Mouse (Mus musculus) telencephalon, adult 2 months (tissue): Measurements from ENCODE around the gene Ddx28.
"Not testable (repeated sequence)": the region's sequence is repeated elsewhere in the genome, so short reads cannot be mapped to it uniquely, and the experiment has no call there.

Experiments
- DNase-seq: peaks from one replicate; pipeline ENCODE4 v3.0.0-alpha.2; 2011; ENCODE audit warnings: low read depth, low spot score

Gene Ddx28

DNA sequence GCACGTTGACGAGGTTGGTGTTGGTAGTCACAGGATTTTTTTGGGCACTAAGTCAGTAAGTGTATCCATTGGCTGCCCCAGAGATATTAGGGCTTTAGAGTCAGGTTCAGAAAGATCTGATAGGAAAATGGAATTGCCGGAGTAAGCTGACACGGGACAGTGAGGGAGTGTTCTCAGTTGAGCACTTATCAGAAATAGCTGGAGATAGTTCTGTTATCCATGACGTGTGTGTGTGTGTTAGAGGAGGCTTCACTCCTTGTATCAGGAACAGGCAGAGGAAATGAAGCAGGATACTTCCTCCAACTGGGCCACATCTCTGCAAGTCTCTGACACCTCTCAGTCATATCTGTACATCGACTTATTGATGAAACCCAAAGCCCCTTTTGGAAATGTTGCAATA lies 4.6 kb upstream of the Ddx28 start:
- DNase-seq, result no peak

DNA sequence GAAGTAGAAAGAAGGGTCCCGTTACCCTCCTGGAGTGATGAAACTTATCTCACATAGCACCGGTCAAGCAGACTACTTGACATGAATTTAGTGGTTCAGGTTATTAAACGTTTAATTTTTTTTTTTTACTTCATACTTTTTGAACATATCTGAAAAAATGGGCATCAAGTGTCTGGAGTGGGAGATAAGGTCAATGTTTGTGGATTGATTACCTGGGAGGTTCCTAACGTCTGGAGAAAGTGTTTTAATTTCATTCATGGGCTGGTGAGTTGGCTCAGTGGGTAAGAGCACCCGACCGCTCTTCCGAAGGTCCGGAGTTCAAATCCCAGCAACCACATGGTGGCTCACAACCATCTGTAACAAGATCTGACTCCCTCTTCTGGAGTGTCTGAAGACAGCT lies 521 bp upstream of the Ddx28 start:
- not testable (repeated sequence) for DNase-seq

DNA sequence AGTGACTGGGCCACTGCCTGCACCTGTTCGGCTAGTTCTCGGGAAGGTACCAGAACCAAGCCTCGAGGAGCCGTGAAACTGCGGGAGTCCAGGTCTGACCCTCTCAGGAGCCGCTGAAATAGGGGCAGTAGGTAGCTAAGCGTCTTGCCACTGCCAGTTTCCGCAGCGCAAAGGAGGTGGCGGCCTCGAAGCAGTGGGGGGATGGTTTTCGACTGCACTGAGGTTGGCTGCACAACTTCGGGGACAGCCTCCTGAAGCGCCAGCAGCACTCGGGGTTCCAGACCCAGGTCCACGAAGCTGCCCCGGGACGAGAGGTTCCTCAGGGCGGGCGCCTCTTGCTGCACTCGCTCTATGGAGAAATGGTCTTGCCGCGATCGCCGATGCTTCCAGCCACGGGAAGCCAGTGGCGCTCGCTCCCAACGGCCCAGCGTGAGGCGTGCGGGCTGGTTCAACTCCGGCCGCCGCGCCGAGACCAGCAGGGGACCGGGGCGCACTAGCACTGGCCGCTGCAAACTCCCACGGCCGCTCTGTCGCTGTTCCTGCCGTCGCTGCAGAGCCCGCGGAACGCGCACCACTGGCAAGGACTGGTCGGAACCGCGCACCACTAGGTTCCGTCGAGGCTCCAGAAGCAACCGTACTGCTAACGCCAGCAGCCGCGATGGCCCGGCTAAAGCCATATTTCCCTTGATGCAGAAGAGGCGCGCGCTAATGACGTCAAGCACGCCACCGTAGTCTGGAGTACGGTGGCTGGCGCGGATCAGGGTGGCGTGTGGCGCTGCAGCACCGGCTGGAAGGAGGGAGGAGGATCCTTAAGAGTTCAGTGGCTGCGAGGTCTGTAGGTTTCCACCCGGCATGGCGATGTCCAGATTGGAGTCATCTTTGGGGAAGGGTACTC lies 687 bp downstream of the Ddx28 start:
- DNase-seq, result peak; percentile 93

DNA sequence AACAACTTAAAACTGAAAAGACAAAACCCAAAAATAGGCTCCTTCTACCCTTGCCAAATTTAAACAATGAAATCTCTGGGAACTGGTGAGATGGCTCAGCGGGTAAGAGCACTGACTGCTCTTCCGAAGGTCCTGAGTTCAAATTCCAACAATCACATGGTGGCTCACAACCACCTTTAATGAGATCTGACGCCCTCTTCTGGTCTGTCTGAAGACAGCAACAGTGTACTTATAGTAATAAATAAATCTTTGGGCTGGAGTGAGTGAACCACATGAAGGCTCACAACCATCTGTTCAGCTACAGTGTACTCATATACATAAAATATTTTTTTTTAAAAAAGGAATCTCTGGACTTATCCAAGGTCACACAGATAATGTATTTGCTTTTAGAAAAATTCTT lies 3.8 kb downstream of the Ddx28 start:
- DNase-seq, result not testable (repeated sequence)

DNA sequence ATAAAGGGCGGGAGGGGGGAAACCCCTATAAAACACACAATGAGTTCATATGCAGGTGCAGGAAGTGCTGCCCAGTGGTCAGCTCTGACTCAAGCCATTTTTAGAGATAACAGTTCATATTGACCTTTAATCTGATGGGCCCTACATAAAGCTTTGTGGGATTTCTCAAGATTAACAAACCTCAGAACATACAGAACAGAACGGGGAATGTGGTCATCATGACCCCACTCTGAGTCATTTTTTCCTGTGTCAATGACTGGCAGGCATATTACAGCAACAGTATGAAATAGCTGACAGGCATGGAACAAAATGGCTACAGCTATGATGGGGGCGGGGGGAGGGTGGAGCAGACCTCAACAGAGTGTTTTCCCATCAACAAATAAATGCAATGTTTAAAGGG lies 4.5 kb downstream of the Ddx28 start:
- no peak for DNase-seq

DNA sequence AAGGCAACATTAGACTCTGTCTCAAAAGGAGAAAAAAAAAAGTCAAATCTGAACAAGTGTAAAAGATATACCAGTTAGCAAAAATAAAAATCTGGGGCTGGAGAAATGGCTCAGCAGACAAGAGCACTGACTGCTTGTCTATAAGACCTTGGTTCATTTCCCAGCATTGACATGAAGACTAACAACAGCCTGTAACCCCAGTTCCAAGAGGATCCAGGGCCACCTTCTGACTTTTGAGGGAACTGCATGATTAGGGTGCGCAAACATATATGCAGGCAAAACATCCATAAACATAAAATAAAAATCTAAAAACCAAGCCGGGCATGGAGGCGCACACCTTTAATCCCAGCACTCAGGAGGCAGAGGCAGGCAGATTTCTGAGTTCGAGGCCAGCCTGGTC lies 5.3 kb downstream of the Ddx28 start:
- no peak for DNase-seq

DNA sequence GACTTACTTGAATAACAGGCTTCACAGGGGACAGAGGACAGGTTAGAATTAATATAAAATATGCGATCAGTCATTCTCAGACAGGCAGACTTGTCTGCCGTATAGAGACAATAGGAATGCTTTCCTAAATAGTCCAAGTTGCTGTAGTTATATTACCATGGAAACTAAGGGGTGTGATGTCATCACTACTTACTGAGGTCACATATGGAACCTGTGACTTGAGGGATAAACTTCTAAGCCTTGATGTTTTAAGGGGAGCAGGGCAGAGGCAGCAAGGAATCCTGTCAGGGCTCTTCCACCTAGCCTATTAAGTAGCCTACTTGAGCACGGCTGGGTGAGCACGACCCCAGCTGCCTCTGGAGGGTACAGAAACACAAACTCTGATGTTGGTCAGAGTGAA lies 5.8 kb downstream of the Ddx28 start, which contains the start of gene Dpep2nb:
Gene Dpep2nb (minus strand): TSS at position 101 of the 400 bp plus-strand sequence.
- no peak for DNase-seq

DNA sequence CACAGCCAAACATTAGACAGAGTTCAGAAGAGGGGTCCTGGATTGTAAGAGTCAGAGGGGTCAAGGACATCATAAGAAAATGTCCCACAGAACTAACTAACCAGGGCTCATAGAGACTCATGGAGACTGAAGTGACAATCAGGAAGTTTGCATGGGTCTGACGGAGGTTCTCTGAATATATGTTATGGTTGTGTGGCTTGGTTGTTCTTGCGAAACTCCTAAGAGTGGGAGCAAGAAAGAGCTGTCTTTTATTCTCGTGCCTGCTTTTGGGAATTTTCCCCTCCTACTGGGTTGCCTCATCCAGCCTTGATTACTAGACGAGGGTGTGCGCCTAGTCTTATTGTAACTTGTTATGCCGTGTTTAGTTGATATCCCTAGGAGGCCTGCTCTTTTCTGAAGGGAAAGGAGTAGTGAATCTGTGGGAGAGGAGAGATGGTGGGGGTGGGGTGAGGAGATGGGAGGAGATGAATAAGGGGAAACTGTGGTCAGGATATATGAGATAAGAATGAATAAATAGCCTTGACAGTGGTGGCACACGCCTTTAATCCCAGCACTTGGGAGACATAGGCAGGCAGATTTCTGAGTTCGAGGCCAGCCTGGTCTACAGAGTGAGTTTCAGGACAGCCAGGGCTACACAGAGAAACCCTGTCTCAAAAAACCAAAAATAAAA lies 7.0 kb downstream of the Ddx28 start:
- no peak for DNase-seq

DNA sequence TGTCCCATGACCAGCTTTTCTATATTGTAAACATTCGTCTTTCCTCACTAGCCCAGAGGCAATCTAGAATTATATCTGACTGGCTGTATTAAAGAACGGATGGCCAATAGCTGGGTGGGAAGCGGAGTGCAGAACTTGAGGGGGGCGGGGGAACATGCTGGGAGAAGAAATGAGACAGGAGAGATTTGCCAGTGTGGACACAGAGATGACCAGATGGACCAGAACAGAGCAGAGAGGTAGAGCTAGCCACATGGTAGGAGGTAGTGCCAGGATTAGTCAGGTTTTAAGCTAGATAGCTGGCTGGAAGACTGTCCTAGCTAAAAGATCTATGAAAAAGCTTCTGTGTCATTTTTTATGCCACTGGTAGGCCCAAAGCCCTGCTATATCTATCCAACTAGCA lies 9.8 kb downstream of the Ddx28 start:
- DNase-seq, result no peak

DNA sequence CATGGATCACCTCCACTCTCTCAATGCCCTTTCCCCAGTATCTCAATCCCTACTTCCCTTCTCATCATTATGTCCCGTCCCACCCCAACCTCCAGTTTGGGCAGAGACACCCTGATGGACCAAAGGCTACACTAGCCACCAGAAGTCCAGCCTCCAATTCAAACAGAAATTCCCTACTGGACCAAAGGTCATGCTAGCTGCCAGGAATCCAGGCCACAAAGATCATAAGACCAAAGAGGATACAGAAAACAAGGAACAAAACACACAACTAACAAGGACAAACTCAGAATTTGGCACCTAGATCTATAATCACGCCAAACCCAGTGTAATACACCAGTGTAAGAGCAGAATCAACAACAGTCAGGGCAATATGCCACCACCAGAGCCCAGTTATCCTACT lies 12.7 kb downstream of the Ddx28 start:
- no peak for DNase-seq

DNA sequence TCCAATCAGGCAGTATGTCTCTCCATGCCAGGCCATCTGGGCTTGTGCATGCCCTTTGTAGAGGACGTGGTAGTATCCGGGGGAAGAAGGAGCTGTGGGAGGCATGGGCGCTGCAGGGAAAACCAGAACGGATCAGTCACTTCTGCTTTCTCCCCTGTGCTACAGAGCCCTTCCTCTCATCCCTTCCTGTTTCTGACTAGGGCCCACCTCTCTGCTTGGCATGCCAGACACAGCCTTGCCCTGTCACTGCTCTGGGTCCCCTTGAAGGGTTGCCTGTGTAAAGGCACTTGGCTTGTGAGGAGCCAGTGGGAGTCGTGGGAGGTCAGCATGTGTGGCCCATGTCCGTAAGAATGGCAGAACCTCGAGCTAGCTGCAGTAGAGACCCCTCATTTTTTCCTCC lies 15.3 kb downstream of the Ddx28 start:
- no peak for DNase-seq

DNA sequence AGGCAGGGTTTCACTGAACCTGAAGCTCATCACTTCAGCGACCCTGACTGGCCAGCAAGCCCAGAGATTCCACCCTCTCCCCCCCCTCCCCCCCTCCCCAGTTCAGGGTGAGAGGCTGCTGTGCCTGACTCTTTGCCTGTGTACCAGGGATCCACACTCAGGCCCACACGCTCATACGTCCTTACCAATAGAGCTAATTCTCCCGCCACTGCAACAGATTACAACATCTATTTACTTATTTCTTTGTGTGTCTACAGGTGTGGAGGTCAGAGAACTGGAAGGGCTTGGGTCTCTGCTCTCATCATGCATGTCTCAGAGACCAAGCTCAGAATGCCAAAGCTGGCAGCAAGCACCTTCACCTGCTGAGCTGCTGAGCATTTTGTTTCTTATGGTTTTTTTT lies 18.5 kb downstream of the Ddx28 start:
- no peak for DNase-seq

DNA sequence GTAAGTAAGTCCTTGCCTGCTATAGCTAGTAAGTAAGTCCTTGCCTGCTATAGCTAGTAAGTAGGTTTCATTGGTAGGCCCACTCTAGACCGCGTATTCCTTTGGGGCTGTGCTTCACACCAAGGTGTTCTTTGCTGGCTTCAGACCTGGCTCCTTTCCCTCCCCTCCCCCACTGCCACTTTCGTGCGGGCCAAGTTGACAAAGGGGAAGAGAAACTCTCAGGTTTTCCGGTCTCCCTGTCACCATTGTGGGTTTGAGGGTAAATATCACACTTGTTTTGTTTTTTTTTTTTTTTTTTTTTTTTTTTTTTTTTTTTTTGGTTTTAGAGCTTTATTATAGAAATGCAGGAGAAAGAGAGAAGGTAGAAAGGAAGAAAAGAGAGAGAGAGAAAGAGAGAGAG lies 19.2 kb downstream of the Ddx28 start:
- no peak for DNase-seq

DNA sequence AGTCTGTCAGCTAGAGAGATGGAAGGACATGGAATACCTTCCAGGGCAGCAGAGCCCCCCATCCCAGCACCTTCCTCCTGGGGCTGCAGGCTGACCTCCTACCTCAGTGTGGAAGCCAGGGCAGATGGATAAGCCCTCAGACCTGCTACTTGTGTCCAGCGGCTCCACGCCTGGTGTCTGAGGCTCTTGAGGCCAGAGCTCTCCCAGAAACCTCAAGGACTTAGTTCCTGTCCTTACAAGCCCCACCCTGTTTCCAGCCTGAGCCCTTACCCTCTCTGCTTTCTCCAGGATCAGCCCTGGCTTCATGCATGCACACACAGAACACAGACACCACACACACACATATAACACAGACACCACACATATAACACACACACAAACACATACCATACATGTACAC lies 20.1 kb downstream of the Ddx28 start:
- DNase-seq, result no peak

DNA sequence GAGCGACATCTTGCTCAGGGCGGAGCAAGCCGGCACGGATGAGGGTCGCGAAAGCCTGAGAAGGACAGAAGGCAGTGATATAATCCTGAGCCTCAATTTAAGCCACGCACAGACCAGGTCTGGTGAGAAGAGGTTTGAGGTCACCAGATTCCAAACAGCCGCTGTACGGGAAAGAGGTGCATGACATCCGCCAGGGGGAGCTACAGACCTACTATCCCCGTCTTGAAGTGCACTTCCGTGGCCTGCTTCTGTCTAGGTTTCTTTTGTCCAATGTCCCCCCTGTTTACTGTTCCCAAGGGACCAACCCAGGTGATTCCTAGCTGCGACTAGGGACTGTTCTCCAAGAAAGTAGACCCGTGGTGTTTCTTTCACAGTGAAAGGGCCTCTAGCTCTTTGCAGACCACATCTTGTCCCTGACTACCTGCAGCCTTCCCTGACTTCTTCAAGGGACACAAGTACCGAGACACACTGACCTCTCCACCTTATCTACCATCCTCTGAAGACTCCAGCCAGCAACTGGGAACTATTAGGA lies 20.8 kb downstream of the Ddx28 start, which contains the start of gene Dus2:
Gene Dus2 (plus strand): TSS at position 482 of the 532 bp plus-strand sequence.
- DNase-seq, result peak; percentile 36

DNA sequence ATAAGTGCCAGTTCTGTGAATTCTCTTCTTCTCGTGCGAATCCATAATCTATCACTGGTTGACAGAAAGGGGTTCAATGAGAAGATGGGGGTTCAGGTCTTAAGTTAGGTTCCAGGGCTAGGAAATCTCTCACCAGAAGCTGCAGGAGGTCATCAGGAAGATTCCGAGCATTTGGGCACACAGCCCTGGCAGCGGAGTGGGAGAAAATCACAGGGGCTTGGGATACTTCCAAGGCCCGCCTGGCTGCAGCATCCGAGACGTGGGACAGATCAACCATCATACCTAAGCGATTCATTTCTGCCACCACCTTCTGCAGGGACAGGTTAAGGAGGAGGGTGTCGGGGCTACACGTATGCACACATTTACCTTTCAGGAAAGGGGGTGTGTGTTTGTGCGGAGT lies 23.1 kb downstream of the Ddx28 start:
- DNase-seq, result no peak

DNA sequence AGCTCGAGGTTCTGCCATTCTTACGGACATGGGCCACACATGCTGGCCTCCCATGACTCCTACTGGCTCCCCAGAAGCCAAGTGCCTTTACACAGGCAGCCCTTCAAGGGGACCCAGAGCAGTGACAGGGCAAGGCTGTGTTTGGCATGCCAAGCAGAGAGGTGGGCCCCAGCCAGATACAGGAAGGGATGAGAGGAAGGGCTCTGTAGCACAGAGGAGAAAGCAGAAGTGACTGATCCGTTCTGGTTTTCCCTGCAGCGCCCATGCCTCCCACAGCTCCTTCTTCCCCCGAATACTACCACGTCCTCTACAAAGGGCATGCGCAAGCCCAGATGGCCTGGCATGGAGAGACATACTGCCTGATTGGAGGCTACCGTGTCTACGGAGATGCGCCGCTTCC lies 28.3 kb downstream of the Ddx28 start:
- not testable (repeated sequence) for DNase-seq

DNA sequence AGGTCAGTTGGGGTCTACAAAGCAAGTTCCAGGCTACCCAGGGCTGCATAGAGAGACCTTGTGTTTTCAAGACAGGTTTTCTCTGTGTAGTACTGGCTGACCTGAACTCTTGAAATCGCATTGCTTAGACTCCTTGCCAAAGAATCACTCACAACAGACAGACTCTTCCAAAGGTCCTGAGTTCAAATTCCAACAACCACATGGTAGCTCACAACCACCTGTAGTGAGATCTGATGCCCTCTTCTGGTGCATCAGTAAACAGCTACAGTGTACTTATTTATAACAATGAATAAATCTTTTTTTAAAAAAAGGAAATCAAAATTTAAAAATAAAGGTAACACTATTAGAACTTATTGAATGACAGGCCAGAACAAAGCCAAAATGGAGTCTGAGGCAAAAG lies 30.5 kb downstream of the Ddx28 start:
- DNase-seq, result no peak

DNA sequence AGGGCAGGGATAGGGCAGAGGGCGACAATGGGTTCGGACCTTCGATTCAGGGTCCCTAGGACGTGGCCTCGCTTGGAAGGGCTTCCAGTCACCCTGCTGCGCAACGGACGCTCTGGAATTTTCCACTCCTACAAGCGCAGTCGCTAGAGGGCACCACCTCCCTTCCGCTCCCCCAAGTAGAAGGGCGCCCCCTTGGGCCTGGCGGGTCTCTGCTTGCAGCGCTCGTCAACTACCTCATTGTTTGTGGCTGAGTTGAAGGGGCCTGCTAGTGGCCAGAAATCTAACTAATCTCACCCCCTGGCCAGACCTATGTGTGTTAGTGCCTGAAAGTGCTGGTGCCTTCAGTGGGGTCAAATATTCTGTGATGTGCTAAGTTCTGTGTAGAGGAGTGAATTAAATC lies 32.4 kb downstream of the Ddx28 start, which contains the start of gene Dpep3:
Gene Dpep3 (minus strand): TSS at position 105 of the 400 bp plus-strand sequence.
- no peak for DNase-seq

DNA sequence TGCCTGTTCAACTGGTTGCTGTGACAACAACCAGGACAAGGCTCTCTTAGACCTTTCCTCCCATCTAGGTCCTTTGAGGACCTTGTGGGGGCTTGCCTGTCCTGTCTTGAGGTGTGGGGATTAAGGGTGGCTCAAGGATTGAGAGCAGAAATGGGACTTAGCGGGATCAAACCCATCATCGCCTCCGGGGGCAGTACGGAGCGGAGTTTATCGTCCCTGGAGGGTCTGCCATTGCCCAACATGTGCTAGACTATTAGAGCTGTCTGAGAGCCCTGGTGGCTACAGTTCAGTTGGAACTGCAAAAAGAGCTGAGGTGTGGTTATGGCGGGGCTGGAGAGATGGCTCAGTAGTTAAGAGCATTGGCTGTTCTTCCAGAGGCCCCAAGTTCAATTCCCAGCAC lies 36.3 kb downstream of the Ddx28 start:
- no peak for DNase-seq

DNA sequence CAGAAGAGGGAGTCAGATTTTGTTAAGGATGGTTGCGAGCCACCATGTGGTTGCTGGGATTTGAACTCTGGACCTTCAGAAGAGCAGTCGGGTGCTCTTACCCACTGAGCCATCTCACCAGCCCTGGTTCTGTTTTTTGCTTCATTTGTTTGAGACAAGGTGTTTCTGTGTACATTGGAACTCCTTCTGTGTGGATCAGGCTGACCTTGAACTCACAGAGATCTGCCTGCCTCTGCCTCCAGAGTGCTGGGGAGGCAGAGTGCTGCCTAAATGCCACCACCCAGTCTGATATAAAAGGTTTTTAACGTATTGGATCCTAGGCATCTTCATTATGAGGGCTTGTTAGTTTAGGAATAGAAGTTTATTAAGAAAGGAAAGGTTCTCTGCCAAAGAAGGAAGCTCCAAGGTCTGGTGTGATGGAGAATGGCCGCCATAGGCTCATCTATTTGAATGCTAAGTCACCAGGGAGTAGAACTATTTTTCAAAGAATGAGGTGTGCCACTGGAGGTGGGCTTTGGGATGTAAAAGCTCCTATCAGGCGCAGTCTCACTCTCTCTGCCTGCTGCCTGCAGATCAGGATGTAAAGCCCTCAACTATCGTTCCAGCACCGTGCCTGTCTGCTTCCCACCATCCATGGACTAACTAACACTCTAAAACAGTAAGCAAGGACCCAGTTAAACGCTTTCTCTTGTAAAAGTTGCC lies 40.5 kb downstream of the Ddx28 start:
- DNase-seq, result no peak

DNA sequence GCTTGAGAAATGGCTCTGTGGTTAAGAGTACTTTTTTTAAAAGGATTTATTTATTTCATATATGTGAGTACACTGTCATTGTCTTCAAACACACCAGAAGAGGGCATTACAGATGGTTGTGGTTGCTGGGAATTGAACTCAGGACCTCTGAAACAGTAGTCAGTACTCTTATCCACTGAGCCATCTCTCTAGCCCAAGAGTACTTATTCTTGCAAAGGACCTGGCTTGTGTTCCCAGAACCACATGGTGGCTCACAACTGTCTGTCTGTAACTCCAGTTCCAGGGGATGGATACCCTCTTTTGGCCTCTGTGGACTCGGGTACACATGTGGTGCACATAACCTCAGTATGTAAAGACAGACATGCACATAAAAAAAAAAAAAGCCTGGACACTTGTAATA lies 42.3 kb downstream of the Ddx28 start:
- no peak for DNase-seq
